Mouse (Mus musculus) testis, adult 2 months (tissue): ENCODE results near the gene Commd8.

Source experiments
- CTCF ChIP-seq: fragments of 200-500 bp; IDR thresholded peaks from 2 replicates; pipeline ENCODE4 v1.5.1; 2012; ENCODE audit warnings: low read depth, mild to moderate bottlenecking, inconsistent platforms, low read length, moderate library complexity; ENCODE audit not compliant: control insufficient read depth, insufficient read depth, insufficient replicate concordance
- POLR2A ChIP-seq: fragments of 200-500 bp; IDR thresholded peaks from 2 replicates; pipeline ENCODE4 v1.6.1; 2012; ENCODE audit warnings: low read depth, mild to moderate bottlenecking, inconsistent platforms, low read length, moderate library complexity; ENCODE audit not compliant: control insufficient read depth

DNA sequence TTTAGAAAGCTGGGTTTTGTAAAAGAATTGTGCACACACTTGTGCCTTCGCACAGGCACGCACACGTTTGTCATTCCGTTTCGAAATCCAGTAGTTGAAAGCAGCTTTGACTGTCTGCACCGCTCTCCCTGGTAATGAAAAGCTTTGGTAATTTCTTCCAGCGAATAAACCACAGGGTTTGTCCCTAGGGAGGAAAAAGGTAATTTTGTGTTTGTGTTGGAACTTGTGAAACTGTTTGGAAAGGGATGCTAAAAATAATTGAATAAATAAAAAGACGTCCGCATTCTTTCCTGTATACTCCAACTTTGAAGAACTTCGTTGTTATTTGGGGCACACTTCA is 35.7 kb upstream of the Commd8 start:
- TF ChIP-seq CTCF, result no peak
- TF ChIP-seq POLR2A, result no peak
